Mouse (Mus musculus): Measurements from ENCODE around the gene Ccng2. TPM values are rescaled to one million over a fixed set of nuclear protein-coding genes. Genes with fewer than 3 reads are reported as not detected.

Ccng2 gene
- polyA plus RNA-seq, 1 experiment from 2014 or later, result 51.2 TPM

DNA sequence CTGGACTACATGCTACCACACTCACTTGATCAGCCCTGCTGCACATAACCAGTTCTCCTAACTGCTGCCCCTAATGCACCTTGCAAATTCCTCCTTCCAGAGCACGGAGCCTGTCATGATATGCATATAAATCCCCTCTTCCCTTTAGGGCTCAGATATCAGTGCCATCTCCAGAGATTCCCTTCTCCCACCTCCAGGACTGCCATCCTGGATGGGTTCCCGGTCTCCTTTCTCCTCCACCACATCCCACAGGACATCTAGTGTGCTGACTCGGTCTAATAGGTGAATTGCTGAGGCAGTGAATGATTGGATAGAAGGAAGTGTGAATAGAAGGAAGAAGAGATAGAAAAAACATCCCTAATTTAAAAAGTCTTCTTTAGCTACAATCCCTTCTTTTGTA is 35.3 kb upstream of the Ccng2 start:
- H3K27ac ChIP-seq (ENCODE audit: low read length), result no peak overlapping the region
- no peak overlapping the region for H3K4me3 ChIP-seq (ENCODE audit: low read depth, low read length)
- no peak overlapping the region for H3K4me2 ChIP-seq (replicated peaks; ENCODE audit: low read depth, low read length)
- H3K9me3 ChIP-seq (ENCODE audit: low read length), result no peaks in the 10 kb centered on the region
- ATAC-seq (no peak), DNase-seq (ENCODE audit: low spot score) (no peak)
- TF ChIP-seq CTCF (IDR thresholded peaks at IDR 0.05) (no peak), EP300 (IDR thresholded peaks at IDR 0.05) (no peak)
- no peaks in the 10 kb centered on the region for H3K36me3 ChIP-seq (ENCODE audit: insufficient read depth, low read length)
- no peaks in the 10 kb centered on the region for H3K27me3 ChIP-seq (replicated peaks; ENCODE audit: insufficient read depth, low read length)
- no peak overlapping the region for H3K9ac ChIP-seq (replicated peaks; ENCODE audit: low read depth)
- WGBS, result 64% methylated on average over 3 of the region's 3 CpGs
- no peaks in the 10 kb centered on the region for H3K4me1 ChIP-seq (ENCODE audit: insufficient read depth, low read depth, low read length)

DNA sequence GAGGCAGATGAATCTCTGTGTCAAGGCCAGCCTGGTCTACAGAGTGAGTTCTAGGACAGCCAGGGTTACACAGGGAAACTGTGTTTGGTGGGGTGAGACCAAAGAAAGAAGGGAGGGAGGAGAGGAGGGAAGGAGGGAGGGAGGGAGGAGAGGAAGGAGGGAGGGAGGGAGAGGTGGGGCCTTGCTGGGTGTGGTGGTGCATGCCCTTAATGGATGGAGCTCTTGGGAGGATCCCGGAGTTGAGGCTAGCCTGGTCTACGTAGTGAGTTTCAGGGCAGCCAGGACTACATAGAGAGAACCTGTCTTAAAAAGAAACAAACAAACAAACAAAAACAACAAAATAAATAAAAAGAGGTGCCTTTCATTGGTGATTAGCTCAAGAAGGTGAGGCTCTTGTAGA is 34.2 kb upstream of the Ccng2 start:
- Histone ChIP-seq H3K4me2 (replicated peaks; ENCODE audit: low read depth, low read length) (no peak overlapping the region), H3K27ac (ENCODE audit: low read length) (no peak overlapping the region), H3K9ac (replicated peaks; ENCODE audit: low read depth) (no peak overlapping the region), H3K4me3 (ENCODE audit: low read depth, low read length) (no peak overlapping the region), H3K36me3 (ENCODE audit: insufficient read depth, low read length) (no peaks in the 10 kb centered on the region), H3K9me3 (ENCODE audit: low read length) (no peaks in the 10 kb centered on the region), H3K4me1 (ENCODE audit: insufficient read depth, low read depth, low read length) (no peaks in the 10 kb centered on the region), H3K27me3 (replicated peaks; ENCODE audit: insufficient read depth, low read length) (no peaks in the 10 kb centered on the region)
- TF ChIP-seq EP300 (IDR thresholded peaks at IDR 0.05), result no peak
- TF ChIP-seq CTCF (IDR thresholded peaks at IDR 0.05), result no peak
- DNase-seq (ENCODE audit: low spot score), result no peak
- ATAC-seq, result no peak
- 77% methylated on average over 2 of the region's 2 CpGs for WGBS

DNA sequence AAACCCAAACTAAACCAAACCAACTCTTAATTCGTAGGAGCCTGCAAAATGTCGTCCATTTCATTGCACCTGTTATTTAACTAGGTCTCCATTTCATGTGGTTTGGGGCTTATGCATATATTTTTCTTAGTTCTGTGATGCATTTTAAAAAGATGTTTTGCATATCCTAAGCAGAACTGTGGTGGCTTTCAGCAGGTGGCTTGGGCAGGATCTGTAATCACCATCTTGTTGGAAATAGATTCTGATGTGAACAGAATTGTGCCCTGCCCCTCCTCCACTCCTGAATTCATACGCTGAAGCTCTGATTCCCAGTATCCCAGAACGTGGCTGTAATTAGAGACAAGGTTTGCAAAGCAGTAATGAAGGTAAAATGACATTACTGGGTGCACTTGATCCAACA is 32.9 kb upstream of the Ccng2 start:
- WGBS, result 62% methylated on average over 4 of the region's 4 CpGs
- Histone ChIP-seq H3K36me3 (ENCODE audit: insufficient read depth, low read length) (no peaks in the 10 kb centered on the region), H3K27me3 (replicated peaks; ENCODE audit: insufficient read depth, low read length) (no peaks in the 10 kb centered on the region), H3K27ac (ENCODE audit: low read length) (no peak overlapping the region), H3K4me2 (replicated peaks; ENCODE audit: low read depth, low read length) (no peak overlapping the region), H3K4me3 (ENCODE audit: low read depth, low read length) (no peak overlapping the region), H3K9ac (replicated peaks; ENCODE audit: low read depth) (no peak overlapping the region), H3K9me3 (ENCODE audit: low read length) (no peaks in the 10 kb centered on the region), H3K4me1 (ENCODE audit: insufficient read depth, low read depth, low read length) (no peaks in the 10 kb centered on the region)
- DNase-seq (ENCODE audit: low spot score) (no peak), ATAC-seq (no peak)
- TF ChIP-seq CTCF (IDR thresholded peaks at IDR 0.05) (no peak), EP300 (IDR thresholded peaks at IDR 0.05) (no peak)

DNA sequence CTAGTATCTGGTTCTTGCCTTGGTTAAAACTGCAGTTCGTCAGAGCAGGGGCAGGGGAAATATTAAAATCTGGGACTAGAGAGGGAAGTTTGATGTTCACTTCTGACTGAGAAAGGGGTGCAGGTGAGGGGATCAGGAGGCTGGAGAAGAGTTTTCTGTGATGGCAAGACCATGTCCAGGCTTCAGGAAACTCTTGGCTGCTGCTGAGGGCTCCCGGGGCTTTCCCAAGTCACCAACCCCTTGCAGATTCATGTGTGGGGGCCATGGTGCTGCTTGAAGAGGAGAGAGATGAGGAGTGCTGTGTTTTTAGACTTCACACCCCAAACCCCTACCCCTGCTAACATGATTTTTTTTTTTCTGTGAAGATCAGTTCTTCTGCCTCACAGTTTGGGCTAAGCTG is 32.5 kb upstream of the Ccng2 start:
- H3K36me3 ChIP-seq (ENCODE audit: insufficient read depth, low read length), result no peaks in the 10 kb centered on the region
- no peak for DNase-seq (ENCODE audit: low spot score)
- H3K4me2 ChIP-seq (replicated peaks; ENCODE audit: low read depth, low read length), result no peak overlapping the region
- no peak for TF ChIP-seq CTCF (IDR thresholded peaks at IDR 0.05)
- no peak for TF ChIP-seq EP300 (IDR thresholded peaks at IDR 0.05)
- H3K27ac ChIP-seq (ENCODE audit: low read length), result no peak overlapping the region
- WGBS, result 80% methylated on average over 2 of the region's 2 CpGs
- H3K9ac ChIP-seq (replicated peaks; ENCODE audit: low read depth), result no peak overlapping the region
- no peaks in the 10 kb centered on the region for H3K9me3 ChIP-seq (ENCODE audit: low read length)
- H3K4me3 ChIP-seq (ENCODE audit: low read depth, low read length), result no peak overlapping the region
- ATAC-seq, result no peak
- H3K4me1 ChIP-seq (ENCODE audit: insufficient read depth, low read depth, low read length), result no peaks in the 10 kb centered on the region
- H3K27me3 ChIP-seq (replicated peaks; ENCODE audit: insufficient read depth, low read length), result no peaks in the 10 kb centered on the region

DNA sequence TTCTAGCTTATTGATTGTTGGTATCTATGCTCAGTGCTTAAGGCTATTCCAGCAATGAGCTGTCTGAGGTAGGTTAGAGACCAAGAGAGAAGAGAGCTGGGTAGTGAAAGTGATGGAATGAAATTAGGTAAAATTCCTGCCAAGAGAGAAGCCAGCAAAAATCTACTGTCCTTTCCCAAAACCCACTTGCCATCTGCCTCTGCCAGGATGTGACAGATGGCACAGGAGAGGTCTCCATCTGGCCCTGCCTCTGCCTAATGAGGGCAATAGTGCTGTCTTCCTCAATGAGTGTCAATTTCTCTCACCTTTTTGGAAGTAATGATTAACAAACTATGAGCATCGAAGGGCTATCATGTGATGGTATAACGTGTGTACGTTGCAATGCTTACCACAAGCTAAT is 31.2 kb upstream of the Ccng2 start:
- 85% methylated on average over 3 of the region's 3 CpGs for WGBS
- Histone ChIP-seq H3K9ac (replicated peaks; ENCODE audit: low read depth) (no peak overlapping the region), H3K9me3 (ENCODE audit: low read length) (no peaks in the 10 kb centered on the region), H3K36me3 (ENCODE audit: insufficient read depth, low read length) (no peaks in the 10 kb centered on the region), H3K4me2 (replicated peaks; ENCODE audit: low read depth, low read length) (no peak overlapping the region), H3K27me3 (replicated peaks; ENCODE audit: insufficient read depth, low read length) (no peaks in the 10 kb centered on the region), H3K4me3 (ENCODE audit: low read depth, low read length) (no peak overlapping the region), H3K4me1 (ENCODE audit: insufficient read depth, low read depth, low read length) (no peaks in the 10 kb centered on the region), H3K27ac (ENCODE audit: low read length) (no peak overlapping the region)
- TF ChIP-seq CTCF (IDR thresholded peaks at IDR 0.05) (no peak), EP300 (IDR thresholded peaks at IDR 0.05) (no peak)
- ATAC-seq (no peak), DNase-seq (ENCODE audit: low spot score) (no peak)

DNA sequence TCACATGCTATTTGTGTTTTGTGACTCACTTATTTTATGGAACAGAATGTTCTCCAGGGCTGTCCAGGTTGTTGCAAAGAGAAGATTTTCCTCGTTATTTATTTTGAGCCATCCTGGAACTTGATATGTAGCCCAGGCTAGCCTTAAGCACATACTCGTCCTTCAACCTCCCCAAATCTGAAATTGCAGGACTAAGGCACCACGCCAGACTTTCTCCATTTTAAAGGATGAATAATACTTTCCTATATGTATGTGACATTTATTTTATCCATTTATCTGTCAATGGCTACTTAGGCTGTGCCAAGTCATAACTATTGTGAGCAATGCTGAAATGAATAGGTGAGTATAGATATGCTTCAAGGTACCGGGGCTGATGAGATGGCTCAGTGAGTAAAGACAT is 30.5 kb upstream of the Ccng2 start:
- H3K36me3 ChIP-seq (ENCODE audit: insufficient read depth, low read length), result no peaks in the 10 kb centered on the region
- no peak overlapping the region for H3K4me2 ChIP-seq (replicated peaks; ENCODE audit: low read depth, low read length)
- ATAC-seq (no peak), DNase-seq (ENCODE audit: low spot score) (no peak)
- TF ChIP-seq EP300 (IDR thresholded peaks at IDR 0.05), result no peak
- TF ChIP-seq CTCF (IDR thresholded peaks at IDR 0.05), result no peak
- 67% methylated on average over 4 of the region's 4 CpGs for WGBS
- H3K9ac ChIP-seq (replicated peaks; ENCODE audit: low read depth), result no peak overlapping the region
- no peaks in the 10 kb centered on the region for H3K27me3 ChIP-seq (replicated peaks; ENCODE audit: insufficient read depth, low read length)
- no peak overlapping the region for H3K27ac ChIP-seq (ENCODE audit: low read length)
- no peaks in the 10 kb centered on the region for H3K9me3 ChIP-seq (ENCODE audit: low read length)
- H3K4me1 ChIP-seq (ENCODE audit: insufficient read depth, low read depth, low read length), result no peaks in the 10 kb centered on the region
- H3K4me3 ChIP-seq (ENCODE audit: low read depth, low read length), result no peak overlapping the region

Measured in lung, postnatal 0 days (tissue).